Mouse (Mus musculus) forebrain, embryonic 15.5 days (tissue): ENCODE results near the gene Mrtfa. TPM values are rescaled to one million over a fixed set of nuclear protein-coding genes. Genes with fewer than 3 reads are reported as not detected.

Experiments
- ATAC-seq: fragments of 200-750 bp; cut with Nextera tagmentation; replicated peaks from 2 replicates; pipeline ENCODE4 v1.8.0; 2017; ENCODE audit warnings: mild to moderate bottlenecking, moderate TSS enrichment, moderate library complexity
- H3K27ac ChIP-seq: fragments of 300-500 bp; sonication (generic); replicated peaks from 2 replicates; pipeline ENCODE4 v1.5.1; 2015; ENCODE audit warnings: mild to moderate bottlenecking, inconsistent platforms
- H3K27me3 ChIP-seq: fragments of 300-500 bp; sonication (generic); 2 replicates; pipeline ENCODE4 v1.6.1; 2015; ENCODE audit warnings: inconsistent platforms
- H3K36me3 ChIP-seq: fragments of 300-500 bp; sonication (generic); 2 replicates; pipeline ENCODE4 v1.6.1; 2015; ENCODE audit warnings: mild to moderate bottlenecking, inconsistent platforms
- H3K4me1 ChIP-seq: fragments of 300-500 bp; sonication (generic); 2 replicates; pipeline ENCODE4 v1.6.1; 2015; ENCODE audit warnings: inconsistent platforms
- H3K4me2 ChIP-seq: fragments of 300-500 bp; sonication (generic); replicated peaks from 2 replicates; pipeline ENCODE4 v1.6.1; 2015; ENCODE audit warnings: mild to moderate bottlenecking, inconsistent platforms
- H3K4me3 ChIP-seq: fragments of 300-500 bp; sonication (generic); 2 replicates; pipeline ENCODE4 v1.5.1; 2015; ENCODE audit warnings: mild to moderate bottlenecking, inconsistent platforms
- H3K9ac ChIP-seq: fragments of 300-500 bp; sonication (generic); replicated peaks from 2 replicates; pipeline ENCODE4 v1.6.1; 2015; ENCODE audit warnings: mild to moderate bottlenecking, inconsistent platforms
- H3K9me3 ChIP-seq: fragments of 300-500 bp; sonication (generic); 2 replicates; pipeline ENCODE4 v1.6.1; 2016; ENCODE audit warnings: inconsistent platforms
- WGBS: fragments of 180-500 bp; shearing (Covaris S2); methylation state at CpG from one replicate; pipeline ENCODE4 v1.1.7; 2015; ENCODE audit warnings: mixed read lengths; 5-methylcytosine and 5-hydroxymethylcytosine counted together
- polyA plus RNA-seq: library from polyadenylated mRNA; unstranded; fragments of >200 nt; fragmentation: Nextera tagmentation; extraction: Ambion mirVana; gene quantifications from 2 replicates; pipeline ENCODE4 v1.2.1, GENCODE M21; 2015

Mrtfa gene
- 24.1 and 25.1 TPM in 2 replicates for polyA plus RNA-seq

DNA sequence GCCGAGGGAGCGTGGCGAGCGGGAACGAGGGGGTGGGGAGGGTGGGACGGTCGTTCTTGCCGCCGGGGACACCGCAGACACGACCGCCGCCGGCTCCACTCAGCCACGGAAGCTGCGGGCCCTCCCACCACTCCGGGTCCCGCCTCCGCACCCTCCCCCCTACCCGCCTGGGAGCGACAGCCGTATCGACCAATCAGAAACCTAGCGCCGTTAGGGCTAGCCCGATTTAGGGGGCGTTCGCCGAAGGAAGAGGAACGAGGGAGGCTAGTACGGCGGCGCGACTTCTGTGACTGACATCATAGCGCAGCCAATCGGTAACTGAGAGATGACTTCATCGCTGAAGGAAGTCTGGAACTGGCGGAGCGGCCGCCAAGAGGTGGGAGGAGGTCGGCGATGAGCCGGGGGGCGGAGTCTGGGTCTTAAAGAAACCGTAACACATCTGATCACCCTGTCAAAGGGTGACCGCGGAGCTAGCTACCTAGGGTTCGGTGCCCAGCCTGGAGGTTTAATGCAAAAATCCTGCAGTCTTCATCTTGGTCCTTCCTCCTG lies at the start of gene Mrtfa:
Gene Mrtfa, minus strand, starts transcription at position 128 of the 549 bp plus-strand sequence.
- H3K9me3 ChIP-seq: no peaks in the 10 kb centered on the region
- H3K4me3 ChIP-seq: peak within 1 kb of the TSS; percentile 97
- no peaks in the 10 kb centered on the region for H3K36me3 ChIP-seq
- H3K9ac ChIP-seq: peak within 1 kb of the TSS; percentile 96
- WGBS: under 1% methylated on average over 42 of the region's 48 CpGs
- H3K4me1 ChIP-seq: peaks cover 20% of the 10 kb centered on the region
- H3K27ac ChIP-seq: peak within 1 kb of the TSS; percentile 83
- ATAC-seq: peak; percentile 100
- H3K4me2 ChIP-seq: peak within 1 kb of the TSS; percentile 84
- H3K27me3 ChIP-seq: no peaks in the 10 kb centered on the region

DNA sequence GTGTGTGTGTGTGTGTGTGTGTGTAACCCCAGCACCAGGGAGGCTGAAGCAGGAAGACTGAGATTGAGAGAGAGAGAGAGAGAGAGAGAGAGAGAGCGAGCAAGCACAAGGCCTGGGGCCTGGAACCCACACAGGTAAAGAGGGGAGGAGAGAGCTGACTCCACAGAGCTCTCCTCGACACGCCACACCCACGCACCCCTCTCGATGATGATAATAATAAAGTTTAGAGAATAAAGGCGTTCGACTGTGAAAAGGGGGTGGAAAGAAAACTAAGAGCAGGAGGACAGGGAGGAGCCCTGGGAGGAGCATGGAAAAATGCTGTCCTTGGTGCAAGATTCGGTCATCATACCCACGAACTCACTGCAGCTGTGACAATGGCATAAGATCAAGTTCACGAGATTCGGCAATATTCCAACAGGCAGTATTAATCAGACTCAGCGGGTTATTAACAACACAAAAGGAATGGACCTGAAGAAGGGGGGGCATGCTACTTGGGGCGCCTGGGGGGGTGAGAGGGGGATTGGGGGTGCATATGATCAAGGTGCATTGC lies 49.3 kb upstream of the Mrtfa start:
- H3K4me3 ChIP-seq: no peak overlapping the region
- H3K27ac ChIP-seq: no peak overlapping the region
- H3K36me3 ChIP-seq: no peaks in the 10 kb centered on the region
- 63% methylated on average over 13 of the region's 13 CpGs for WGBS
- no peak overlapping the region for H3K9ac ChIP-seq
- ATAC-seq: no peak
- H3K9me3 ChIP-seq: no peaks in the 10 kb centered on the region
- peaks cover 3% of the 10 kb centered on the region; the same call in 1 of the 2 replicates for H3K27me3 ChIP-seq
- H3K4me1 ChIP-seq: peaks cover 14% of the 10 kb centered on the region
- no peak overlapping the region for H3K4me2 ChIP-seq

DNA sequence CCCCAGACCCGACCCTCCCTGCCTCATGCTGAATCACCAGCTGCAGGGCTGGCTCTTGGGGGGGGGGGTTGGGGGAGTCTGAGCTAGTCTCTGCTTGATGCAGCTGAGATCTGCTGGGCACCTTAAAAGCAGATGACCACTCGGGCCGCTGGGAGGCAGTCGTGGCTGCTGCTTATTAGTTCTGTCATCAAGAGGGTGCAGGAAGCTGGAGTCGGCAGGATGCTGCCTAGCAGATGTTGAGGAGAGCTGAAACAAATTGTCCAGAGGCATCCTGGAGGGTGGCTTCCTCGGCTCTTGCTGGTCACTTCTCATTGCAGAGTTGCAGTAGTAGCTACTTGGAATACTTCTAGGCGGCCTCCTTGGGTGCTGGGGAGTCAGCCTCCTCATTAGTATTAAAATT lies 48.7 kb upstream of the Mrtfa start:
- ATAC-seq: no peak
- Histone ChIP-seq H3K9ac (no peak overlapping the region), H3K36me3 (no peaks in the 10 kb centered on the region), H3K9me3 (no peaks in the 10 kb centered on the region), H3K4me2 (no peak overlapping the region), H3K27ac (no peak overlapping the region), H3K27me3 (peaks cover 3% of the 10 kb centered on the region; the same call in 1 of the 2 replicates), H3K4me1 (peaks cover 14% of the 10 kb centered on the region), H3K4me3 (no peak overlapping the region)
- 30% methylated on average over 7 of the region's 7 CpGs for WGBS

DNA sequence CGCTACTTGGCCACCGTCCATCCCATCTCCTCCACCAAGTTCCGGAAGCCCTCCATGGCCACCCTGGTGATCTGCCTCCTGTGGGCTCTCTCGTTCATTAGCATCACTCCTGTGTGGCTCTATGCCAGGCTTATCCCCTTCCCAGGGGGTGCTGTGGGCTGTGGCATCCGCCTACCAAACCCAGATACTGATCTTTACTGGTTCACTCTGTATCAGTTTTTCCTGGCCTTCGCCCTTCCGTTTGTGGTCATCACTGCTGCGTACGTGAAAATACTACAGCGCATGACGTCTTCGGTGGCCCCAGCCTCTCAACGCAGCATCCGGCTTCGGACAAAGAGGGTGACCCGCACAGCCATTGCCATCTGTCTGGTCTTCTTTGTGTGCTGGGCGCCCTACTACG lies 46.9 kb upstream of the Mrtfa start:
- no peaks in the 10 kb centered on the region for H3K36me3 ChIP-seq
- no peaks in the 10 kb centered on the region for H3K9me3 ChIP-seq
- ATAC-seq: no peak
- no peak overlapping the region for H3K27ac ChIP-seq
- H3K9ac ChIP-seq: no peak overlapping the region
- no peak overlapping the region for H3K4me3 ChIP-seq
- H3K4me1 ChIP-seq: peaks cover 14% of the 10 kb centered on the region
- peaks cover 3% of the 10 kb centered on the region; the same call in 1 of the 2 replicates for H3K27me3 ChIP-seq
- H3K4me2 ChIP-seq: no peak overlapping the region
- WGBS: 93% methylated on average over 18 of the region's 18 CpGs

DNA sequence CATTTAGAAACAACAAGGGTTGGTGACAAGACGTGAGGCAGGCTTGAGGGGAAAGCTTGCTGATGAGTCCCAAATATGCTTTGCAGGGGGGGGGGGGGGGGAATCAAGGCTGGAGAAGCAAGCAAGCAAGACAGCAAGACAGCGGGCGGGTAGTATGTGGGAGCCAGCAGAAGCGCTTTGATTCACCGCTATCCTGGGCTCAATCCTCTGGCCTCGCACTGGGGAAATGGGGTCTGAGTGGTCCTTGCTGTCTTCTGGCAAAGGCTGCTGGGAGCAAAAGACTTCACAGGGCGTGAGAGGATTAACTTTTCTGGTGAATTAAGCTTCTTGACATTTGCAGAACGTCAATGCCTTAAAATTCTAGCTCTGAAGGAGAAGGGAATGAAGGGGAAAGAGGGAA lies 45.5 kb upstream of the Mrtfa start:
- H3K4me1 ChIP-seq: peaks cover 14% of the 10 kb centered on the region

DNA sequence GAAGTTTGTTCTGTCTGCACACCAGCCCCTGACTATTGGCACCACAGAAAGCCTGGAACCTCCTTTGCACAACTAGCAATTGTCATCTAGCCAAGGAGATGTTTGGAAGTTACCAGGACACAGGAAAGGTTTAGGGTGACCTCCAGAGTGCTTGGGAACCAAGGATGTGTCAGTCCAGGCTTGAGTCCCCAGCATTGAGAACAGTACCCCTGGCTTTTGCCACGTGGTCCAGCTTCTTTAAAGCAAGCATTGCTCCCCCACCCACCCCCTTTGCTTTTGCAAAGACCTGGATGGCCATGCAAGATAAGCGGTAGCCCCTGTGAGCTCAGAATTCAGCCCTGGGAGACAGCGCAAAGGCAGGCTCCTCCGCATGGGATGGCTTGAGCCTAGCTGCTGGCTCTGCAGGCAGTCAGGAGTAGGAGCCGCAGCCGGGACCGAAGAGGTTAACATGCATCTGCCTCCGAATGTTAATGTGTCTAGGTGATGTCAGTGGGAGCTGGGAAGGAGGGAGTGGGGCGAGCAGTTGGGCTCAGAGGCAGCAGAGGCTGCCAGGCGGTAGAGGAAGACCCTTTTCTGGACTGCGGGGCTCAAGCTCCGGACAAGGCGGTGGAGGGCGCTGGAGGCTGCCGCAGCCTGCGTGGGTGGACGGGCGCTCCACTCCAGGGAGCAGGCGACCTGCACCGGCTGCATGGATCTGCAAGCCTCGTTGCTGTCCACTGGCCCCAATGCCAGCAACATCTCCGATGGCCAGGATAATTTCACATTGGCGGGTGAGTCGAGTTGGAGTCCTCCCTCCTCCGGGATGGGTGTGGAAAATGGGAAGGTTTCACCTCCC lies 44.7 kb upstream of the Mrtfa start, which contains the start of gene Mchr1:
Gene Mchr1, plus strand, starts transcription at position 414 of the 835 bp plus-strand sequence.
- H3K4me3 ChIP-seq: peak within 1 kb of the TSS; percentile 45
- peak within 1 kb of the TSS; percentile 87 for H3K4me2 ChIP-seq
- under 1% methylated on average over 25 of the region's 25 CpGs for WGBS
- ATAC-seq: peak; percentile 92
- H3K27ac ChIP-seq: no peak within 1 kb of the TSS
- H3K27me3 ChIP-seq: peaks cover 3% of the 10 kb centered on the region; the same call in 1 of the 2 replicates
- H3K9ac ChIP-seq: peak within 1 kb of the TSS; percentile 55
- H3K9me3 ChIP-seq: no peaks in the 10 kb centered on the region
- H3K36me3 ChIP-seq: no peaks in the 10 kb centered on the region
- H3K4me1 ChIP-seq: peaks cover 14% of the 10 kb centered on the region

More for the DNA sequence above, 45.5 kb upstream of the Mrtfa start:
- H3K36me3 ChIP-seq: no peaks in the 10 kb centered on the region
- H3K27me3 ChIP-seq: peaks cover 3% of the 10 kb centered on the region; the same call in 1 of the 2 replicates
- no peak overlapping the region for H3K27ac ChIP-seq
- 8% methylated on average over 8 of the region's 8 CpGs for WGBS
- peak overlapping the region; percentile 55; the same call in 1 of the 2 replicates for H3K9ac ChIP-seq
- peak overlapping the region; percentile 87 for H3K4me2 ChIP-seq
- no peak for ATAC-seq
- peak overlapping the region; percentile 45 for H3K4me3 ChIP-seq
- H3K9me3 ChIP-seq: no peaks in the 10 kb centered on the region

DNA sequence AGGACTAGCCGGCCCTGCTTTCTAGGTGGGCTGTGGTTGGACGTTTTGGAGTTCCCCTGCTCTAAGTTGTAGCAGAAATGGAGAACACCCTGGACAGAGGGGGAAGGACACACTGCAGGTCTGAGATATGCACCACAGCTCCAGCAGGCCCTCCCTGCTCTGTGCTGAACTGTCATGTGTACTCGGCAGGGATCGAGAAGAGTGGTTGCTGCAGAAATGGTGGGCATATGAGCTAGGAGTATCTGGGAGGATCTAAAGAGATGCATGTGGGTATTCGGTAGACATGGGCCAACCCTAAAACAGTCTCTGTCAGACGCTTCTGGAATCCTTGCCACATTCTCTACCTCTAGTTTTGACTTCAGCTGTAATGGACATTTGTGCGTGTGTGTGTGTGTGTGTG lies 40.8 kb upstream of the Mrtfa start:
- no peak for ATAC-seq
- Histone ChIP-seq H3K4me2 (no peak overlapping the region), H3K27ac (no peak overlapping the region), H3K9ac (no peak overlapping the region), H3K9me3 (no peaks in the 10 kb centered on the region), H3K27me3 (no peaks in the 10 kb centered on the region), H3K4me1 (peaks cover 14% of the 10 kb centered on the region), H3K4me3 (no peak overlapping the region), H3K36me3 (no peaks in the 10 kb centered on the region)
- 87% methylated on average over 7 of the region's 7 CpGs for WGBS

DNA sequence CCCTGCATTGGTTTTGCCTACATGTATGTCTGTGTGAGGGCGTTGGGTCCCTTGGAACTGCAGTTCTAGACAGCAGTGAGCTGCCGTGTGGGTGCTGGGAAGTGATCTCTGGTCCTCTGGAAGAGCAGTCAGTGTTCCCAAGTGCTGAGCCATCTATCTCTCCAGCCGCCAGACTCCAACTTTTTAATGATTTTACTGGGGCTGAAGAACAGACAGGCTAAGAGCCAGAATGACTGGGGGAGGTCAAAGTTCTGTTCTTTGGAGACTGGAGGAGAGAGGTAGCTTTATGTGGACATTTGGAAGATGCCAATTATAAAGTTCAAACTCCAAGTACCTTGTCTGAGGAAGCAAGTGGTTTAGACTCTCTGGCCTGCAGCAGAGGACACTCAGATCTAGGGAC lies 39.2 kb upstream of the Mrtfa start:
- Histone ChIP-seq H3K9me3 (no peaks in the 10 kb centered on the region), H3K27ac (no peak overlapping the region), H3K4me1 (no peaks in the 10 kb centered on the region), H3K4me2 (no peak overlapping the region), H3K27me3 (no peaks in the 10 kb centered on the region), H3K36me3 (no peaks in the 10 kb centered on the region), H3K4me3 (no peak overlapping the region), H3K9ac (no peak overlapping the region)
- 83% methylated on average over 3 of the region's 3 CpGs for WGBS
- ATAC-seq: no peak

DNA sequence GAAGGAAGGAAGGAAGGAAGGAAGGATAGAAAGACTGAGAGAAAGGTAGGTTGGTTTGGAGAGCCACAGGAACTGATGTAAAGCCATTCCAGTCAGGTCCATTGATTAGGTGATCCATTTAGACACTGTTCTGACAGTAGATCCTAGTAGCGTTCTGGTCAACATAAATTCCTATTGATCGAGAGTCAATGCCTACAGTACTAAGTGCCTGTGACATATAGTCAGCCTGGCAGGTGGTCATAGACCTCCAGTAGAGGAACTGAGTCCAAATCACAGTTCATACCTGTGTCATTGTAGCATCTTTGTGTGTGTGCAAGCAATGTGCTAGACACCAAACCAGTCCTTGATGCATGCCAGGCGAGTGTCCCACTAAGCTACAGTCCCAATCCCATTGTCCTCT lies 37.7 kb upstream of the Mrtfa start:
- Histone ChIP-seq H3K27ac (no peak overlapping the region), H3K27me3 (no peaks in the 10 kb centered on the region), H3K4me1 (no peaks in the 10 kb centered on the region), H3K4me2 (no peak overlapping the region), H3K9ac (no peak overlapping the region), H3K4me3 (no peak overlapping the region), H3K36me3 (no peaks in the 10 kb centered on the region), H3K9me3 (no peaks in the 10 kb centered on the region)
- ATAC-seq: no peak
- WGBS: 88% methylated on average over 3 of the region's 3 CpGs

DNA sequence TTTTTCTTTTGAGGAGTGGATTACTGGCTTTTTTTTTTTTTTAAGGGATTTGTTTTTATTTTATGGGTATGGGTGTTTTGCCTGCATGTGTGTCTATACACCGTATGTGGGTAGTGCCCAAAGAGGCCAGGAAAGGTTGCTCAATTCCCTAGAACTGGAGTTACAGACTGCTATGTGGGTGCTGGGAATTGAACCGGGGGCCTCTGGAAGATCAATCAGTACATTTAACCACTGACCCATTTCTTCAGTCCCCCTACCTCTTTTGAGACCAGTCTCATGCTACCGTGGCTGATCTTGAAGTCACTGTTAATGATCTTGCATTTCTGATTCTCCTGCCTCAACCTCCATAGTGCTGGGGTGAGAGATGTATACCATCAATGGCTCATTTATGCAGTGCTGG lies 36.7 kb upstream of the Mrtfa start:
- no peaks in the 10 kb centered on the region for H3K4me1 ChIP-seq
- H3K9me3 ChIP-seq: no peaks in the 10 kb centered on the region
- 84% methylated on average over 3 of the region's 3 CpGs for WGBS
- no peak overlapping the region for H3K27ac ChIP-seq
- no peak for ATAC-seq
- no peaks in the 10 kb centered on the region for H3K36me3 ChIP-seq
- no peak overlapping the region for H3K9ac ChIP-seq
- no peak overlapping the region for H3K4me3 ChIP-seq
- H3K4me2 ChIP-seq: no peak overlapping the region
- H3K27me3 ChIP-seq: no peaks in the 10 kb centered on the region

DNA sequence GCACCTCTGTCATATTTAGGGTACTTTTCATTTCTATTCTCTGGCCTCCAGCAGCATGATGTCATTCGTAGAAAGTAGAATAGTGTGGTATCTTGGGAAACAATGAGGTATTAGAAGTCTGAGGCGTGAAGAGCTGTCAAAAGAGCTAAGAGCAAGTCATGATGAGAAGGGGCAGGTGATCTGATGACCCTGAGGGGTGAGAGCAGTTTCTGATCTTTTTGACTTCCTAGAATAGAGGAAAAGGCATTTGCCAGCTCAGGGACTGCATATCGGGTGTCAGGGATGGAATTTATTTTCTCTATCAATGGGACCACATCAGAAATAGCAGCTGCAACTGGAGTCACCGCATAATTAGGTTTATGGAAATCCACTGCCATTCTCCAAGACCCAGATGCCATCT lies 36.2 kb upstream of the Mrtfa start:
- H3K4me3 ChIP-seq: no peak overlapping the region
- H3K27ac ChIP-seq: no peak overlapping the region
- no peak overlapping the region for H3K9ac ChIP-seq
- no peak for ATAC-seq
- H3K4me2 ChIP-seq: no peak overlapping the region
- 61% methylated on average over 4 of the region's 4 CpGs for WGBS
- no peaks in the 10 kb centered on the region for H3K27me3 ChIP-seq
- H3K36me3 ChIP-seq: no peaks in the 10 kb centered on the region
- H3K4me1 ChIP-seq: no peaks in the 10 kb centered on the region
- no peaks in the 10 kb centered on the region for H3K9me3 ChIP-seq

DNA sequence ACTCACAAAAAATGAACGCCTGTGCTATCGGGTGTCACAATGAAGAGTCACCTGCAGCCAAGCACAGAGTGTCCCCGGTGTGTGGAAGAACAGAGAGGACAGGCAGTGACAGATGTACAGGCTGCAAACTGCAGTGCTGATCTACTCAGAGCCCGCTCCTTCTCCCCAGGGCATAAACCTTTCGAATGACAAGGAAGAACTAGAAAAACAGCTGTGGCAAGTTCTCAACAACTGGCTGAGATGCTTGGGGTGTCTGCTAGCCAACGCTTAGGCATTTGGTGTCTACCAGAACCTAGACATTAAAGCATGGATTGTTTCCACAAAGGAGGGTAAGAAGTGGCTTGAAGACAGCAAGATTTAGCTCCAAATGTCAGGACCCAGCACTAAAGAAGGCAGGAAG lies 35.2 kb upstream of the Mrtfa start:
- no peaks in the 10 kb centered on the region for H3K9me3 ChIP-seq
- no peak overlapping the region for H3K27ac ChIP-seq
- WGBS: 87% methylated on average over 6 of the region's 6 CpGs

More for the DNA sequence above, 35.2 kb upstream of the Mrtfa start:
- Histone ChIP-seq H3K4me1 (no peaks in the 10 kb centered on the region), H3K27me3 (no peaks in the 10 kb centered on the region), H3K9ac (no peak overlapping the region), H3K4me3 (no peak overlapping the region), H3K36me3 (no peaks in the 10 kb centered on the region), H3K4me2 (no peak overlapping the region)
- ATAC-seq: no peak
